Mouse (Mus musculus): Measurements from ENCODE around the gene Vrtn. TPM values are rescaled to one million over a fixed set of nuclear protein-coding genes. Genes with fewer than 3 reads are reported as not detected.
A peak's percentile ranks its signal among the peaks of the same experiment; 100 is the strongest.

Vrtn gene
- total and polyA plus RNA-seq, 3 experiments: not detected

- peaks cover 0 to 4% of the 10 kb centered on the region in 2 experiments; a peak in 1 of 4 replicates for H3K27me3 ChIP-seq (ENCODE audit: control insufficient read depth in 1 of 2, insufficient read depth in 2 of 2, low read length in 2 of 2)
- H3K9ac ChIP-seq (ENCODE audit: control insufficient read depth, low read depth, low read length, poor library complexity, severe bottlenecking): no peak overlapping the region
- H3K36me3 ChIP-seq (ENCODE audit: control insufficient read depth in 1 of 2, insufficient read depth in 2 of 2, low read length in 2 of 2): no peaks in the 10 kb centered on the region
- no peak for TF ChIP-seq ELF1 (IDR thresholded peaks at IDR 0.05; ENCODE audit: low read depth, low read length)
- TF ChIP-seq HCFC1 (IDR thresholded peaks at IDR 0.05; ENCODE audit: low read depth, low read length): no peak
- TF ChIP-seq CTCF (IDR thresholded peaks at IDR 0.05 in 2 of 3, conservative IDR thresholded peaks at IDR 0.05 in 1 of 3; ENCODE audit: control insufficient read depth in 1 of 3, insufficient read depth in 1 of 3, low read depth in 2 of 3, low read length in 3 of 3, poor library complexity in 1 of 3, severe bottlenecking in 1 of 3): no peak
- no peak for TF ChIP-seq CHD2 (IDR thresholded peaks at IDR 0.05; ENCODE audit: low read length)
- TF ChIP-seq ETS1 (IDR thresholded peaks at IDR 0.05; ENCODE audit: low read depth, low read length): no peak
- no peak for TF ChIP-seq KAT2A (conservative IDR thresholded peaks at IDR 0.05; ENCODE audit: low read depth, low read length)
- no peak for TF ChIP-seq RAD21 (IDR thresholded peaks at IDR 0.05; ENCODE audit: low read depth, low read length)
- TF ChIP-seq RCOR1 (IDR thresholded peaks at IDR 0.05; ENCODE audit: low read depth, low read length): no peak
- TF ChIP-seq NRF1 (IDR thresholded peaks at IDR 0.05; ENCODE audit: insufficient read depth, low read depth, low read length, poor library complexity, severe bottlenecking): no peak
- no peak for TF ChIP-seq UBTF (IDR thresholded peaks at IDR 0.05; ENCODE audit: borderline replicate concordance, insufficient read depth, low read depth, low read length)
- TF ChIP-seq POLR2AphosphoS2 (IDR thresholded peaks at IDR 0.05; ENCODE audit: low read length): no peak
- no peak for TF ChIP-seq MEF2A (IDR thresholded peaks at IDR 0.05; ENCODE audit: extremely low read depth, insufficient replicate concordance, low read depth, low read length, poor library complexity, severe bottlenecking)
- no peak for TF ChIP-seq JUND (IDR thresholded peaks at IDR 0.05; ENCODE audit: low read depth, low read length)
- no peak for TF ChIP-seq MAX (IDR thresholded peaks at IDR 0.05; ENCODE audit: low read length)
- no peak for TF ChIP-seq E2F4 (IDR thresholded peaks at IDR 0.05; ENCODE audit: borderline replicate concordance, low read depth, low read length)
- TF ChIP-seq ZNF384 (IDR thresholded peaks at IDR 0.05; ENCODE audit: low read depth, low read length): no peak
- TF ChIP-seq POLR2A (IDR thresholded peaks at IDR 0.05; ENCODE audit: control insufficient read depth in 1 of 2, insufficient read depth in 1 of 2, low read depth in 1 of 2, low read length in 2 of 2, poor library complexity in 1 of 2): no peak
- no peak for TF ChIP-seq EP300 (IDR thresholded peaks at IDR 0.05; ENCODE audit: low read depth in 1 of 2, low read length in 2 of 2)
- TF ChIP-seq CHD1 (IDR thresholded peaks at IDR 0.05; ENCODE audit: low read depth, low read length): no peak
- no peaks in the 10 kb centered on the region for H3K79me2 ChIP-seq (ENCODE audit: control insufficient read depth, insufficient read depth, low read length, poor library complexity)
- H3K27ac ChIP-seq (ENCODE audit: control insufficient read depth, low read depth, low read length): no peak overlapping the region
- peak overlapping the region; percentile 19 to 28; a peak in 2 of 4 replicates for H3K4me3 ChIP-seq (ENCODE audit: control insufficient read depth in 1 of 2, insufficient read depth in 1 of 2, low read depth in 2 of 2, low read length in 2 of 2)
- no peaks in the 10 kb centered on the region for H3K9me3 ChIP-seq (replicated peaks; ENCODE audit: insufficient read depth, low read length)
- H3K4me1 ChIP-seq (ENCODE audit: control insufficient read depth in 1 of 2, insufficient read depth in 2 of 2, low read length in 2 of 2): no peaks in the 10 kb centered on the region
- no peak for DNase-seq (ENCODE audit: low read depth, low spot score)
Observed at GRCm38 (mm10) chr12:84674666-84675526, 34.1 kb downstream of the Vrtn start.

DNA sequence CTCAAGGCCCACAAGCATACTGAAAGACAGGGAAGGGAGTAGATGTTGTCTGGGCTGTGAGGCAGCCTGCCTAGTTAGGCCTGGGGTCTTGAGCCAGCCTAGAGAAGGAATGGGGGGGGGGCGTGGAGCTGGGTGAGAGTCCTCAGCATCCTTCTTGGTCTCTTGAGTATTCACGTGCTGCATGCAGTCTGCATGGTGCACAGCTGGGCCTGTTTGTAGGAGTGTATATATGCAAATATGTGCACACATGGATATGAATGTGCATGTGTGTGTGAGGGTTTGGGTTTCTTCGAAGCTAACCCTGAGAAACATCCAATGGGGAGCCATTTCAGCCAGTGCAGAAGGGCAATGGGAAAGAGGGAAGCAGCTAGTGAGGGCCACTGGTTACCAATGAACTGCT, 35.2 kb downstream of the Vrtn start:
- TF ChIP-seq MXI1 (IDR thresholded peaks at IDR 0.05; ENCODE audit: low read depth, low read length) (no peak), GABPA (IDR thresholded peaks at IDR 0.05; ENCODE audit: low read depth, low read length) (no peak), JUND (IDR thresholded peaks at IDR 0.05; ENCODE audit: low read depth, low read length) (no peak), POLR2A (IDR thresholded peaks at IDR 0.05; ENCODE audit: control insufficient read depth in 1 of 2, insufficient read depth in 1 of 2, low read depth in 1 of 2, low read length in 2 of 2, poor library complexity in 1 of 2) (no peak)
- Histone ChIP-seq H3K79me2 (ENCODE audit: control insufficient read depth, insufficient read depth, low read length, poor library complexity) (no peaks in the 10 kb centered on the region), H3K9ac (ENCODE audit: control insufficient read depth, low read depth, low read length, poor library complexity, severe bottlenecking) (no peak overlapping the region), H3K27me3 (ENCODE audit: control insufficient read depth in 1 of 2, insufficient read depth in 2 of 2, low read length in 2 of 2) (peaks cover 1 to 10% of the 10 kb centered on the region in 2 experiments; a peak in 3 of 4 replicates), H3K27ac (ENCODE audit: control insufficient read depth, low read depth, low read length) (no peak overlapping the region), H3K36me3 (ENCODE audit: control insufficient read depth in 1 of 2, insufficient read depth in 2 of 2, low read length in 2 of 2) (no peaks in the 10 kb centered on the region), H3K4me3 (ENCODE audit: control insufficient read depth in 1 of 2, insufficient read depth in 1 of 2, low read depth in 2 of 2, low read length in 2 of 2) (no peak overlapping the region), H3K9me3 (replicated peaks; ENCODE audit: insufficient read depth, low read length) (no peaks in the 10 kb centered on the region), H3K4me1 (ENCODE audit: control insufficient read depth in 1 of 2, insufficient read depth in 2 of 2, low read length in 2 of 2) (no peaks in the 10 kb centered on the region)
- DNase-seq (ENCODE audit: low read depth, low spot score): no peak

All from MEL (cell line).